Mouse (Mus musculus) Patski (cell line): Measurements from ENCODE around the gene Asb7. TPM values are rescaled to one million over a fixed set of nuclear protein-coding genes. Genes with fewer than 3 reads are reported as not detected.
A peak's percentile ranks its signal among the peaks of the same experiment; 100 is the strongest.

Experiments used
- ATAC-seq: fragments of 100-300 bp; one replicate; pipeline ENCODE4 v1.8.0; 2021
- CTCF ChIA-PET: fragments of 350-600 bp; sonication (Branson Sonifier 250); formaldehyde crosslinking; loops from one replicate; lab custom pipeline; 2022; ENCODE audit warnings: inconsistent platforms; lab: Charles Lee
- POLR2A ChIA-PET: fragments of 350-600 bp; sonication (Branson Sonifier 250); formaldehyde crosslinking; loops from one replicate; lab custom pipeline; 2022; ENCODE audit warnings: antibody characterized with exemption, inconsistent platforms; lab: Charles Lee
- DNase-seq: peaks from one replicate; pipeline ENCODE4 v3.0.0-alpha.2; 2011; ENCODE audit warnings: low read depth, low spot score
- H3K27me3 ChIP-seq: fragments of 371-371 bp; one replicate; pipeline ENCODE4 v1.5.1; 2021
- CTCF ChIP-seq: fragments of 100-300 bp; IDR thresholded peaks from one replicate; pipeline ENCODE4 v1.5.1; 2021
- in situ Hi-C: fragments of 300-500 bp; cut with MboI; formaldehyde crosslinking; loops from 3 replicates; pipeline ENCODE4 v1.11.1; 2018; ENCODE audit warnings: low pct_unique_long_range_greater_than_20kb, mixed read lengths
- polyA plus RNA-seq: library from polyadenylated mRNA; unstranded; gene quantifications from one replicate; pipeline ENCODE4 v1.2.3, GENCODE M21; 2021

Gene Asb7
- polyA plus RNA-seq, 1 experiment from 2014 or later, result 10.9 TPM

DNA sequence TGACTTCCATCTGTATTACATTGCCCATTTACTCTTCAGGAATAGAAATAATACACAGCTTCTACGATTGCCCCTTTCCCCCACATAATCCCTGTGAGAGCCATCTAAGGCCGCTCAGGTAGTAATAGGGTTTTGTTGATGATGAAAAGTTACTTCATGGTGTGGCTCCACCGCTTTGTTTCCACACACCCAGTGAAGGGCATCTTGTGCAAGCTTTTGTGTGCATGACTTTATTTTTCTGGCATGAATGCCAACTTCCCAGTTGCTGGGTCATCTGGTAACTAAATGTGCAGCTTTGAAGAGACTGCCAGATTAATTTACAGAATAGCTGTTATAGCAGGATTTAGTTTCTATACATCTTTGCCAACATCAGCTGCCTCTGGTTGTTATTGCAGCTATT lies 15.2 kb upstream of the Asb7 start:
- ATAC-seq (no peak), DNase-seq (no peak)
- TF ChIP-seq CTCF, result no peak
- ChIA-PET CTCF (interaction anchor here (1.0 to 1.4 kb wide), 5 partner anchors 10 to 543 kb away, joined by 3 to 4 read pairs (median 3); partner anchors contain the start of gene Adamts17), POLR2A (no interaction called here)
- in situ Hi-C loops, result no loop called here
- no peaks in the 10 kb centered on the region for H3K27me3 ChIP-seq

DNA sequence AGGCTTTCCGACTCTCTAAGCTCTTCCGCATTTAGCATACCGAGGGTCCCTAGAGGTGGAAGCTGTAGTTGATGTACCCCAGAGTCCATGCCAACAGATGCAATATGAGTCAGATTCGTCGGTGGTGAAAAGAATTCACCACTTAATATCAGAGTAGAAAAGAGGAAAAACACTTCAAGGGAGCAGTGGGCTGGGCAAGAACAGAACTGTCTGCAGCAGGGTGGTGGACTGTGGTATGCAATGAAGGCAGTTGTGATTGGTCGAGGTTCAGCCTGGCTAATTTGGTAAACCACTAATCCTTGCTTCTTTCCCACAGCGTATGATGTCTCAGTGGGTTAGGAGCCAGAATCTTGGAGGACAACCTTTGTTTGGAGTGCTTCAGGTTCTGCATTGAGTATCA lies 13.3 kb upstream of the Asb7 start:
- in situ Hi-C loops, result no loop called here
- no peak for ATAC-seq
- H3K27me3 ChIP-seq, result no peaks in the 10 kb centered on the region
- CTCF ChIA-PET, result no interaction called here
- POLR2A ChIA-PET, result no interaction called here
- DNase-seq, result no peak
- no peak for TF ChIP-seq CTCF

DNA sequence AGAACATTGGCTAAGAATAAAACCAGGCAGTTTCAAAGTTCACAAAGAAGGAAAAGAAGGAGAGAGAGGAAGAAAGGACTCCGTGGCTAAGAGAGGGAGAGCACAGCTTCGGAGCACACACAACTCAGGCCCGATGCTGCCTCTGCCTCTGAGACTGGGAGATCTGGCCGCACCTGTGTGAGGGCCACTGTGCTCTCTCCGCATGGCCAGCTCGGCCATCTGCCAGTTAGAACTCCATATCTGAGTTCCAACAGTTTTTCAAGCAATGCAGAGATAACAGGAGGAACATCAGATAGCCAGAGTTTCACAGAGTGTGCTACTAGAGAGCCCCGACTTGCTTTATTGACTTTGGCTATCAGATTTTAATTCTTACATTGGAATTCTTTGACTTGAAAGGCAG lies 5.1 kb upstream of the Asb7 start:
- no peak for TF ChIP-seq CTCF
- no peak for DNase-seq
- in situ Hi-C loops, result no loop called here
- ChIA-PET POLR2A (no interaction called here), CTCF (interaction anchor here (1.1 to 1.8 kb wide), 2 partner anchors 16 to 480 kb away, joined by 3 to 6 read pairs; no protein-coding TSS in a partner anchor)
- ATAC-seq, result no peak
- H3K27me3 ChIP-seq, result no peaks in the 10 kb centered on the region

DNA sequence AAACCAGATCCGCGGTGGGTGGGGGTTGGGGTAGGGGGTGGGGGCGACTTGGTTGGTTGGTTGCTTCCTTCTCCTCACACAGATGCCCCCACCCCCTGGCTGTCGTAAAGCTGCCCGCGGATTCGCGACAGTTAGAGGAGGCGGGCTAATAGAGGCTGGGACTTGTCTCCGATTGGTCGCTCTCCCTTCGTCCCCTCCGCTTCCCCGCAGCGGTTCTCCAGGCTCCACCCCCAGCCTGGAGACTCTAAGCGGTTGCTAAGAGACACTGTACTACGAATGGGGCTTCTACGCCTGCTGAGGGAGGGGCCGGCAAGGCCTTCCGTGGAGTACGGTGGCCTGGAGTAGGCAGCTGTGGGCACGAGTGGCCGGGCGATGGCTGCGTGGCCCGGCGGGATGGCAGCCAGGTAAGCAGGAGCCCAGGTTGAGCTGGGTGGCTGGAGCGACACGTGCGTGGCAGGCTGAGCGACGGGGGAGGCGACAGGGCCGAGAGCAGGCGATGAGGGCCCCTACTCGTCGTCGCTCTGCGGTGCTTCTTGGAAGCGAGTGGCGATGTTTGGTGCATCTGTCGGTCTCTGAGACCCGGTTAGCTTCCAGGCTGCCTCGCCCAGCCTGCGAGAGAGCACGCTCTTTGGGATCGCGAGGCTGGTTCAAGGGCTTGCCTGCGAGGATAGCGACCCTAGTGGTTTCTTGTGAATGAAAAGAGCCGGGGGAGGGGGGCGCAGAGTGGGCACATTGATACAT lies 394 bp upstream of the Asb7 start, which contains the start of gene Lins1:
TSS of gene Lins1 (plus strand) at position 270 of the 741 bp plus-strand sequence.
- H3K27me3 ChIP-seq, result no peaks in the 10 kb centered on the region
- in situ Hi-C loops, result no loop called here
- CTCF ChIA-PET, result interaction anchor here (1.2 kb wide), 1 partner anchor 116 kb away, joined by 3 read pairs; no protein-coding TSS in a partner anchor
- ATAC-seq, result peak; percentile 98
- no peak for TF ChIP-seq CTCF
- POLR2A ChIA-PET, result interaction anchor here (0.9 kb wide), 1 partner anchor 15 kb away, joined by 4 read pairs; no protein-coding TSS in a partner anchor
- DNase-seq, result peak; percentile 98

DNA sequence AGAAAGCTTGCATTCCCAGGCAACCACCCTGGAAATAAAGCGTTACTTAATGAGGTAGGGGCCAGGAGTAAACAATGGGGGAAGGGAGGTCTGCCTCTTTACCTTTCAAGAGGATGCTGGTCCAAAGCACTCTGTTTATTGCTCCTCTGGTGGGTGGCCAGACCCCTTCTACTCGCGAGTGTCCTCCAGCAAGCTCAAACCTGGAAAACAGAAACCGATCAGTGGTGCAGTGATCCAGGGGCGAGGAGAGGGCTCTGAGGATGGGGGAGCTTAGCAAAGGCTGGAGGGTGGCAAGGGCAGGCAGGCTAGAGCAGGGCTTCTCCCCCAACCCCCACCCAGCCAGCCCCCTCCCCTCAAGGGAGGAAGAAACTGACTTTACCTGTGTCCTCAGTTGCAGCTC lies 675 bp downstream of the Asb7 start:
- no peaks in the 10 kb centered on the region for H3K27me3 ChIP-seq
- TF ChIP-seq CTCF, result no peak
- DNase-seq, result no peak
- POLR2A ChIA-PET, result interaction anchor here (0.7 kb wide), 1 partner anchor 324 kb away, joined by 5 read pairs; no protein-coding TSS in a partner anchor
- CTCF ChIA-PET, result no interaction called here
- ATAC-seq, result no peak
- in situ Hi-C loops, result no loop called here

DNA sequence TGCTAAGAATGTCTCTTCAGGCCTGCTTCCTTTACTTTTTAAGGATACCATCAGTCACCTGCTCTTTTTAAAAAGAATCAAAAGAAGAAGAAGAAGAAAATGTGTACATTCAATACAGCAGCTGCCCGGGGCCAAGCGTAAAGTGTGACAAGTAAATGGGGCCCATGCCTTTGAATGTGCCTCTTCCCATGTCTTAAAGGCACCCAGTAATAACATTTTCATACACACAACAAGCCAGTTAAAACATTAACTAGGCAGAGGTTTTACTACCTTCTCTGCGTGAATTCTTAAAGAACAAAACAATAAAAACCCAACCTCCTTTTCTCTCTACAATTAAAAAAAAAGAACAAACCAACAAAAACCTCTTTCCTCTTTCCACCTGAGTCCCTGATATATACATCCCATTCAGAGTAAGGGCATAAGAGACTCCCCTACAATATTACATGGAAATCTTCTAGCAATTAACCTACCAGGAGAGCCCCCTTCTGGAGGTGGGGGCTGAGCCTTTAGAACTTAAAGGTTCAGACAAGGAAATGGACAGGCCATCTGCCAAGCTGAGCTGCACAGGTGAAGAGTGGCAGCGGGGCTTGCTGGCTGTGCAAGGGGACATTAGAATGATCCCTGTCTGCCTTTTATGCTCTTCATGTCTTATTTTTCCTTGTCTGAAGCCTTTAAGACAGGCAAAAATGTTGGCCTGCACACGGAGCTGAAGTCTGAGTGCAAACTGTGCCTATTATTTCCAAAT lies 7.1 kb downstream of the Asb7 start:
- ChIA-PET CTCF (no interaction called here), POLR2A (no interaction called here)
- DNase-seq (no peak), ATAC-seq (no peak)
- TF ChIP-seq CTCF, result no peak
- H3K27me3 ChIP-seq, result no peaks in the 10 kb centered on the region
- in situ Hi-C loops, result no loop called here

DNA sequence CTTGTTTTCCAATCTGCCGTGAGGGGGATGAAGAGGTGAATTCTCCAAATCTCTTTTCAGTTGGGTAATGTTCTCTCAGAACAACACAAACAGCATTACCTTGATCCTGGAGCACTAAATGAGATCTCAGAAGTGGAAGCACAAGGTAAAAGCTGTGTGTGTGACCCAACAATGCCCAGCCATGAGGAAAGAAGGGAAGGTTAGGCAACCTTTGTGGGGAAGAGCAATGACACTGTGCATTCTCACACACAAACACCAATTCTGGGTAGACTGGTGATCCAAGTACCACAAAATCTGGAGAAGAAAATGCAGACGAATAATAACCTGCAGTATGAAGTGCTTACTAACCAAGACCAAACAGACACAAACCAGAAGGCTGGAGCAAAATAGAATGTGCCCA lies 13.6 kb downstream of the Asb7 start:
- POLR2A ChIA-PET, result no interaction called here
- in situ Hi-C loops, result no loop called here
- ATAC-seq, result no peak
- no peak for DNase-seq
- CTCF ChIA-PET, result interaction anchor here (1.5 kb wide), 1 partner anchor 8 kb away, joined by 3 read pairs; no protein-coding TSS in a partner anchor
- TF ChIP-seq CTCF, result no peak
- H3K27me3 ChIP-seq, result no peaks in the 10 kb centered on the region

DNA sequence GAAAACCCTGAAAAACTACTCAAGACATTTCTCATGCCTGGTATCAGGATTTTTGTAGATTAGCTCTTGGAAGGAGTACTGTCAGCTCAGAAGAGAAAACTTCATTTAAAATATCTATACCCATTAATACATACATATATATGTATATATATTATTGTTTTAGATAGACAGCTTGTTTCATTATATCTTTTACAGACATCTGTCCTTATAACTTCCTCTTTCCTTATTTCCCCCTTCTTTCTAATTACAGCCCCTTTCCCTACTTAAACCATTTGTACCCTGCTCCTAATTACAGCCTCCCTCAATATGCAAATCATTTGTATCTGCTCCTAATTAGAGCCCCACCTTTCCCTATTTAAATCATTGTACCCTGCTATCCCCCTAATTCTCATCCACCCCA lies 22.3 kb downstream of the Asb7 start:
- H3K27me3 ChIP-seq, result no peaks in the 10 kb centered on the region

DNA sequence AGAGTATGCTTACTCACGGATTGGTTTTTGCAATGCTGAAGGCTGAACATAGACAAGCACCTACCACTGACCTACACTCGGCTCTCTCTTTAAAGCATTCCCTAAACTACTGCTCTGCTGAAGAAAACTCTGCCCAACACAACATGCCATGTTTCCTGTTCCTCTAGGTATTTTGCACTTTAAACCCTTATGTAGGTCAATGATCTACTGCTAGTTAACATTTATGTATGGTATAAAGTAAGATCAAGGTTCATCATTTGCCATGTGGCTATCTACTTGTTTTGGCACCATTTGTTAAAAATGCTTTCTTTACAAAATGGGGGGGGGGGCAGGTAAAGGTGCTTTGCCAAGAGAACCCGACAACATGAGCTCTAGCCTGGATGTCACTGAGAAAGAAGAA lies 25.8 kb downstream of the Asb7 start:
- no peak for ATAC-seq
- in situ Hi-C loops, result loop anchor here (5.0 to 10.0 kb wide), 2 partner anchors 251 to 559 kb away; partner anchors contain the start of gene Chsy1
- no peaks in the 10 kb centered on the region for H3K27me3 ChIP-seq
- TF ChIP-seq CTCF, result no peak
- ChIA-PET CTCF (interaction anchor here (3.4 to 6.5 kb wide), 2 partner anchors 9 to 228 kb away, joined by 22 to 121 read pairs; no protein-coding TSS in a partner anchor), POLR2A (no interaction called here)
- DNase-seq, result no peak

More for the DNA sequence above, 22.3 kb downstream of the Asb7 start:
- CTCF ChIA-PET, result interaction anchor here (0.9 to 1.4 kb wide), 3 partner anchors 232 to 277 kb away, joined by 3 to 4 read pairs (median 3); no protein-coding TSS in a partner anchor
- no peak for TF ChIP-seq CTCF
- in situ Hi-C loops, result loop anchor here (5.0 to 10.0 kb wide), 2 partner anchors 355 to 562 kb away; partner anchors contain the start of gene Chsy1
- ATAC-seq (no peak), DNase-seq (no peak)
- POLR2A ChIA-PET, result no interaction called here

DNA sequence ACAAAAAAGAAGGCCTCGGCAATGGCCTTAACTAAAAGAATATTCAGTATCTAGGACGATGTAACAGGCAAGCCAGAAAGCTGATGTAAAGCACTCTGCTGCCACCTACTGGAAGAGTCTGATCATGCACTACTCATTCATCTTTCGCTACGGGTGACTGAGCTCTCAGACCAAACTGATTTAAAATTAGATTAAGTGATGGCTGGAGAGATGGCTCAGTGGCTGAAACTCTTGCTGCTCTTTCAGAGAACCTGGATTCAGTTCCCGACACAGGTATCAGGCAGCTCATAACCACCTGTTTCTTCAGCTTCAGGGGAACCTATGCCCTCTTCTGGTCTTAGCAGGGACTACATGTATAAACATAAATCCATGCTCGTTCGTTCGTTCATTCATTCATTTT lies 27.8 kb downstream of the Asb7 start:
- CTCF ChIA-PET, result interaction anchor here (0.7 to 6.5 kb wide), 29 partner anchors 11 to 366 kb away, joined by 3 to 121 read pairs (median 5); partner anchors contain the start of gene Lrrk1
- ATAC-seq (peak; percentile 26), DNase-seq (peak; percentile 53)
- POLR2A ChIA-PET, result no interaction called here
- peak; percentile 95 for TF ChIP-seq CTCF
- in situ Hi-C loops, result loop anchor here (5.0 to 10.0 kb wide), 2 partner anchors 249 to 557 kb away; partner anchors contain the start of gene Chsy1
- H3K27me3 ChIP-seq, result no peaks in the 10 kb centered on the region
